ENCODE assay signal across 9 mouse cellular contexts in the genomic region with DNA sequence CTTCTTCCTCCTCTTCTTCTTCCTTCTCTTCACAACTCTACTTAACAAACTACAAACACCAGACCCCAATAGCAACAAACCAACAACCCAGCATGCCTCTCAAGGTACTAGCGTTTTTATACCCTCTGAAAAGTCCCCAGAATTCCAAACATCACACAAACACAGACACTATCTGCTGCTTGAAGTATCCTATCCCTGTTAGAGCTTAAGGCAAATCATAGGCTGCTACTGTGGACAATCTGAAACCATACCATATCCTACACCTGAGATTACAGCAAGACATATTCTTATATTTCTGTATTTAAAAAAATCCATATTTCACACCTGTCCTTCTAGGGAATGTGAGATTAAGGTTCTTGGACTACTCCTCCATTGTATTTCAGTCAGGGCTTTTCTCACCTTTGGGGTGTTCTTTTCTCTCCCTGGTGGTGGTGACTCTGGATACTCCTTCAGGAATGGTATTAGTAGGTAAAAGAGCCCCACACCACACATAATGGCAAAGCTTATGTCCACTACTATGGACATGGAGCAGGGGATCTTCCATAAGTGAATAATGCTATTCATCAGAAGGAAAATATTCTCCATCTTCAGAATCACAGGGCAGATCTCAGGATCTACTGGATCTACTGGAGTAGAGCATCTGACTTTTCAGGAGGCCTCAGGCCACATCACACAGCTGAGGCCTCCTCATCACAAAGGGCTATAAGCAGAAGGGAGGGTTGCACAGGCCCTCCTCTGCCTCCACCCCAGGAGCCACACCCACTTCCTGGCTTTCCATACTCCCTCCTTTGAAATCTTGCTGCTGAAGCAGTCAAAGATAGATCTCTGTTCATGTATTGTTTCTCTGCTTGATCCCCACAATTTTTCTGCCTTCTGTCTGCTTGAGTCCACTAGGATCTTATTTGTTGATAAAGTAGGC. TPM values are rescaled to one million over a fixed set of nuclear protein-coding genes. Genes with fewer than 3 reads are reported as not detected.
DNase-seq lines count a peak whose midpoint lies in the region; ATAC-seq and TF ChIP-seq lines count a peak whose summit lies in the region.
"Had no signal": no experiment of that assay in that cellular context is flagged by ENCODE, and none has a peak within 500 bp of the region (broad histone marks: within the 10 kb centered on the region; RNA-seq: fewer than 3 reads in every experiment).

A gene (minus strand): TSS at position 619 of the 919 bp plus-strand sequence.

- no peaks in the 10 kb centered on the region for H3K27me3 ChIP-seq in G1E (ENCODE audit: insufficient read depth, low read length)
- H3K27me3 ChIP-seq in forebrain, embryonic 16.5 days (replicated peaks; ENCODE audit: control insufficient read depth, insufficient read depth, low read length), result no peaks in the 10 kb centered on the region
- no peaks in the 10 kb centered on the region for H3K27me3 ChIP-seq in lung, embryonic 14.5 days (ENCODE audit: insufficient read depth, low read length)

- no peaks in the 10 kb centered on the region for H3K9me3 ChIP-seq in G1E (replicated peaks)
- no peaks in the 10 kb centered on the region for H3K9me3 ChIP-seq in forebrain, embryonic 16.5 days (ENCODE audit: control insufficient read depth, low read length)
- no peaks in the 10 kb centered on the region for H3K9me3 ChIP-seq in lung, embryonic 14.5 days (ENCODE audit: low read depth, low read length)

- no peak within 1 kb of the TSS for H3K4me3 ChIP-seq in G1E (ENCODE audit: low read depth, low read length)
- no peak within 1 kb of the TSS for H3K4me3 ChIP-seq in forebrain, embryonic 16.5 days (replicated peaks; ENCODE audit: low read length)
- H3K4me3 ChIP-seq in lung, embryonic 14.5 days (ENCODE audit: low read depth, low read length), result no peak within 1 kb of the TSS

- no peaks in the 10 kb centered on the region for H3K36me3 ChIP-seq in G1E (replicated peaks)
- no peaks in the 10 kb centered on the region for H3K36me3 ChIP-seq in forebrain, embryonic 16.5 days (ENCODE audit: control insufficient read depth, insufficient read depth)
- no peaks in the 10 kb centered on the region for H3K36me3 ChIP-seq in lung, embryonic 14.5 days (ENCODE audit: insufficient read depth)

- 49% methylated on average over 1 of the region's 1 CpGs for WGBS in forebrain, embryonic 16.5 days
- WGBS in lung, embryonic 14.5 days, result 31% methylated on average over 1 of the region's 1 CpGs

- H3K9ac ChIP-seq in forebrain, embryonic 16.5 days (replicated peaks; ENCODE audit: low read depth, low read length), result no peak within 1 kb of the TSS
- H3K9ac ChIP-seq in lung, embryonic 14.5 days, result no peak within 1 kb of the TSS

- no peak within 1 kb of the TSS for H3K4me2 ChIP-seq in forebrain, embryonic 16.5 days (ENCODE audit: low read length)
- H3K4me2 ChIP-seq in lung, embryonic 14.5 days, result no peak within 1 kb of the TSS

- intact Hi-C loops in heart, postnatal 25 days (cut with DNase I), result no loop called here

- TF ChIP-seq CTCF in G1E (IDR thresholded peaks at IDR 0.05; ENCODE audit: low read depth, low read length), result no peak
- no peak for TF ChIP-seq CTCF in lung, embryonic 14.5 days (IDR thresholded peaks at IDR 0.05; ENCODE audit: low read depth)

- DNase-seq in G1E (ENCODE audit: low spot score), result no peak
- peak; percentile 2 for DNase-seq in cerebellum, adult 11 months
- peak; percentile 8 for DNase-seq in heart, postnatal 25 days (ENCODE audit: low spot score)
- DNase-seq in layer of hippocampus, adult 9-10 months (ENCODE audit: low spot score), result peak; percentile 3
- peak; percentile 22 for DNase-seq in lung, embryonic 14.5 days
- peak; percentile 4 for DNase-seq in ovary, adult 18-20 months (ENCODE audit: low spot score)
- DNase-seq in urinary bladder, postnatal 36 days (ENCODE audit: low spot score in 2 of 2), result peak; percentile 4 to 15

- no peak within 1 kb of the TSS for H3K27ac ChIP-seq in forebrain, embryonic 16.5 days (ENCODE audit: low read length)
- H3K27ac ChIP-seq in lung, embryonic 14.5 days (ENCODE audit: low read depth), result no peak within 1 kb of the TSS

- ATAC-seq in G1E (ENCODE audit: extremely low read depth, insufficient number of reproducible peaks, low FRiP score, poor library complexity, severe bottlenecking), result peak; percentile 35
- ATAC-seq in forebrain, embryonic 16.5 days, result peak; percentile 78
- peak; percentile 84 for ATAC-seq in lung, embryonic 14.5 days (ENCODE audit: insufficient read depth)

- no peaks in the 10 kb centered on the region for H3K4me1 ChIP-seq in G1E (ENCODE audit: insufficient read depth, low read depth, low read length)
- H3K4me1 ChIP-seq in forebrain, embryonic 16.5 days (replicated peaks; ENCODE audit: control insufficient read depth, insufficient read depth, low read length), result no peaks in the 10 kb centered on the region
- no peaks in the 10 kb centered on the region for H3K4me1 ChIP-seq in lung, embryonic 14.5 days (ENCODE audit: insufficient read depth)

RNA-seq across cellular contexts. Expression of the gene that starts here (rescaled TPM):
- not detected in 2 replicates for total RNA-seq in G1E (2014; fragmentation: Nextera tagmentation)
- under 0.01 and 0.16 TPM in 2 replicates for total RNA-seq in G1E (2017)
- not detected in 2 replicates for polyA plus RNA-seq in G1E (2012)
- not detected in 2 replicates for polyA plus RNA-seq in forebrain, embryonic 16.5 days (2015; fragmentation: Nextera tagmentation; extraction: Ambion mirVana)
- total RNA-seq in heart, postnatal 25 days (2021), result not detected
- not detected in 2 replicates for polyA plus RNA-seq in lung, embryonic 14.5 days (2014; fragmentation: Nextera tagmentation; extraction: Ambion mirVana)
- polyA plus RNA-seq: spleen, adult 2 months had no signal

Comparison
In these comparisons a context has a peak if more than half of its experiments do, and no peak if none do; other contexts are left out.
1. Peak in ATAC-seq in G1E; RNA of the gene not detected or under 1 TPM.
2. Peak in ATAC-seq in forebrain, embryonic 16.5 days; RNA of the gene not detected or under 1 TPM.
3. Peak in DNase-seq in heart, postnatal 25 days; RNA of the gene not detected or under 1 TPM.
4. Peak in DNase-seq and ATAC-seq in lung, embryonic 14.5 days; RNA of the gene not detected or under 1 TPM.